Mouse (Mus musculus) ES-Bruce4 (cell line): ENCODE results near the gene Wdr1.

Experiments used
- CTCF ChIP-seq: IDR thresholded peaks from one replicate; pipeline ENCODE4 v1.8.1; 2011; ENCODE audit warnings: low read depth, low read length
- EP300 ChIP-seq: IDR thresholded peaks from 2 replicates; pipeline ENCODE4 v1.6.1; 2011; ENCODE audit warnings: low read depth, low read length; ENCODE audit not compliant: insufficient read depth
- POLR2A ChIP-seq: IDR thresholded peaks from one replicate; pipeline ENCODE4 v1.8.1; 2011; ENCODE audit warnings: low read length; ENCODE audit not compliant: insufficient read depth

- TF ChIP-seq CTCF (no peak), POLR2A (no peak), EP300 (no peak)
Observed at GRCm38 (mm10) chr5:38489739-38490138, 73.3 kb downstream of the Wdr1 start.
